Mouse (Mus musculus): Measurements from ENCODE around the gene Sox6.
A peak's percentile ranks its signal among the peaks of the same experiment; 100 is the strongest.

The Sox6 gene

GRCm38 (mm10) chr7:115489608-115490007 lies 549.0 kb downstream of the Sox6 start:
- no peak for DNase-seq (ENCODE audit: low read depth, low spot score)

GRCm38 (mm10) chr7:115486431-115486830 lies 552.2 kb downstream of the Sox6 start:
- DNase-seq (ENCODE audit: low read depth, low spot score), result no peak

GRCm38 (mm10) chr7:115485664-115486409 lies 552.8 kb downstream of the Sox6 start:
- DNase-seq (ENCODE audit: low read depth, low spot score), result no peak

GRCm38 (mm10) chr7:115477763-115478162 lies 560.8 kb downstream of the Sox6 start:
- DNase-seq (ENCODE audit: low read depth, low spot score), result no peak

GRCm38 (mm10) chr7:115476881-115477665 lies 561.5 kb downstream of the Sox6 start:
- DNase-seq (ENCODE audit: low read depth, low spot score), result no peak

- no peak for DNase-seq (ENCODE audit: low read depth, low spot score)
Observed at GRCm38 (mm10) chr7:115475176-115475575, 563.4 kb downstream of the Sox6 start.

- DNase-seq (ENCODE audit: low read depth, low spot score), result no peak
Observed at GRCm38 (mm10) chr7:115474115-115474514, 564.5 kb downstream of the Sox6 start.

- DNase-seq (ENCODE audit: low read depth, low spot score), result no peak
Observed at GRCm38 (mm10) chr7:115472850-115473249, 565.7 kb downstream of the Sox6 start.

- no peak for DNase-seq (ENCODE audit: low read depth, low spot score)
Observed at GRCm38 (mm10) chr7:115471521-115471920, 567.1 kb downstream of the Sox6 start.

- DNase-seq (ENCODE audit: low read depth, low spot score), result no peak
Observed at GRCm38 (mm10) chr7:115466811-115467210, 571.8 kb downstream of the Sox6 start.

- no peak for DNase-seq (ENCODE audit: low read depth, low spot score)
Observed at GRCm38 (mm10) chr7:115463367-115463766, 575.2 kb downstream of the Sox6 start.

GRCm38 (mm10) chr7:115462276-115462675 lies 576.3 kb downstream of the Sox6 start:
- no peak for DNase-seq (ENCODE audit: low read depth, low spot score)

- no peak for DNase-seq (ENCODE audit: low read depth, low spot score)
Observed at GRCm38 (mm10) chr7:115454988-115455387, 583.6 kb downstream of the Sox6 start.

- no peak for DNase-seq (ENCODE audit: low read depth, low spot score)
Observed at GRCm38 (mm10) chr7:115453713-115454073, 584.9 kb downstream of the Sox6 start.

- DNase-seq (ENCODE audit: low read depth, low spot score), result peak; percentile 86
Observed at GRCm38 (mm10) chr7:115453042-115453712, 585.4 kb downstream of the Sox6 start.

GRCm38 (mm10) chr7:115450431-115451195 lies 588.0 kb downstream of the Sox6 start:
- no peak for DNase-seq (ENCODE audit: low read depth, low spot score)

GRCm38 (mm10) chr7:115448403-115449025 lies 590.1 kb downstream of the Sox6 start:
- DNase-seq (ENCODE audit: low read depth, low spot score), result no peak

- DNase-seq (ENCODE audit: low read depth, low spot score), result peak; percentile 4
Observed at GRCm38 (mm10) chr7:115447091-115447490, 591.5 kb downstream of the Sox6 start.

- no peak for DNase-seq (ENCODE audit: low read depth, low spot score)
Observed at GRCm38 (mm10) chr7:115446481-115447016, 592.0 kb downstream of the Sox6 start.

- DNase-seq (ENCODE audit: low read depth, low spot score), result no peak
Observed at GRCm38 (mm10) chr7:115426161-115426982, 612.2 kb downstream of the Sox6 start.
